Mouse (Mus musculus): ENCODE measurements around the gene Ebp. TPM values are rescaled to one million over a fixed set of nuclear protein-coding genes. Genes with fewer than 3 reads are reported as not detected.

The Ebp gene
- polyA plus RNA-seq (2015; fragmentation: Nextera tagmentation; extraction: Ambion mirVana): 53.3 and 67.0 TPM in 2 replicates

- no peaks in the 10 kb centered on the region for H3K9me3 ChIP-seq (replicated peaks; ENCODE audit: control insufficient read depth, low read length)
- H3K27ac ChIP-seq (ENCODE audit: low read length): no peak within 1 kb of the TSS
- H3K4me2 ChIP-seq (ENCODE audit: low read depth, low read length): peak within 1 kb of the TSS; percentile 64
- H3K4me1 ChIP-seq (ENCODE audit: control insufficient read depth, insufficient read depth, low read length): no peaks in the 10 kb centered on the region
- no peaks in the 10 kb centered on the region for H3K27me3 ChIP-seq (ENCODE audit: control insufficient read depth, insufficient read depth, low read length)
- WGBS: 19% methylated on average over 10 of the region's 10 CpGs
- H3K36me3 ChIP-seq (ENCODE audit: control insufficient read depth, insufficient read depth, low read length): no peaks in the 10 kb centered on the region
- H3K9ac ChIP-seq (ENCODE audit: low read length): peak within 1 kb of the TSS; percentile 74
- H3K4me3 ChIP-seq (replicated peaks; ENCODE audit: low read length): peak within 1 kb of the TSS; percentile 63
- ATAC-seq (ENCODE audit: insufficient read depth, low FRiP score): no peak
These were observed at the start of gene Ebp for GRCm38 (mm10) chrX:8193419-8193723. Gene Ebp (minus strand): TSS chrX:8193512.

DNA sequence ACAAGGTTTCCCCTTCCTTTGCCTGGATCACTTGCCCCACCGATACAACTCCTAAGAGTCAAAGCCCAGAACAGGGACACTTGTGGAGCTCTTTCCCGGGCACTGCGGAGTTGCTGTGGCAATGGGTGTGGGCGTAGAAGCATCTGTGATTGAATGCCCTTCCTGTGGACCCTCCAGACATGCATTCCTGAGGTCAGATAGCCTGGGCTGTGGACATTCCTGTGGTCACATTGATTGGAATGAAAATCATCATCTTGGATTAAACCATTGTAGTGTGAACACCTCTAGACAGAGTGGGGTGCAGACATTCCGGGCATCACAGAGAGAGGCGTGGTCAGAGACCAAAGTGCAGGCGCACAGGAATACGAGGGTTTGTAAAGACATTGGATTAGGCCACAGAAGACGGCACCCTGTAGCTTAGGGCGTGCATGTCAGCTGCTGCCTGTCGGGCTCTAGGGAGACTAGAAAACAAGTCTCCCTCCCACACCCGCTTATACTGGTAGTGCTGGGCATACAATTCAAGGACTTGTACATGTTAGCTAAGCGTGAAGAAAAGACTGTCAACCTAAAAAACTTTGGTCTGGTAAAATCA, 45.6 kb upstream of the Ebp start:
- Histone ChIP-seq H3K4me2 (ENCODE audit: low read depth, low read length) (no peak overlapping the region), H3K36me3 (ENCODE audit: control insufficient read depth, insufficient read depth, low read length) (no peaks in the 10 kb centered on the region), H3K27me3 (ENCODE audit: control insufficient read depth, insufficient read depth, low read length) (no peaks in the 10 kb centered on the region), H3K4me1 (ENCODE audit: control insufficient read depth, insufficient read depth, low read length) (no peaks in the 10 kb centered on the region), H3K9me3 (replicated peaks; ENCODE audit: control insufficient read depth, low read length) (no peaks in the 10 kb centered on the region), H3K4me3 (replicated peaks; ENCODE audit: low read length) (no peak overlapping the region), H3K27ac (ENCODE audit: low read length) (no peak overlapping the region), H3K9ac (ENCODE audit: low read length) (no peak overlapping the region)
- 68% methylated on average over 13 of the region's 13 CpGs for WGBS
- ATAC-seq (ENCODE audit: insufficient read depth, low FRiP score): no peak

DNA sequence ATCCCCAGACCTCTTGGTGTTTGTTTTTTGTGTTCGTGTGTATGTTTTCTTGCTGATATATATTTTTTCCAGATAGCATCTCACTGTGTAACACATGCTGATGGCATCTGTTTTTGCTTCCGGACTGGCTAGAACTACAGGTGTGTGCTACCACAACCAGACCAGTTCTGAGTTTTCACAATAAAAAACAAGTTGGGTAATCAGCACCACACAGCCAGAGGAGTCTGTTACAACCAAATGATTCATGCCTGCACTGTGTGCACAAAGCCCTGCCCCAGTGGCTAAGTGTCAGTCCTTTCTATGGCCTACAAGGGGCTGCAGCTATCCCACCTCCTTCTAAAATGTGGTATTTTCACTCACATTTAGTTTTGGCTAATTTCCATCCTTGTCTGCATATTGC, 43.4 kb upstream of the Ebp start:
- ATAC-seq (ENCODE audit: insufficient read depth, low FRiP score): no peak
- no peak overlapping the region for H3K27ac ChIP-seq (ENCODE audit: low read length)
- H3K4me3 ChIP-seq (replicated peaks; ENCODE audit: low read length): no peak overlapping the region
- no peaks in the 10 kb centered on the region for H3K4me1 ChIP-seq (ENCODE audit: control insufficient read depth, insufficient read depth, low read length)
- H3K36me3 ChIP-seq (ENCODE audit: control insufficient read depth, insufficient read depth, low read length): no peaks in the 10 kb centered on the region
- no peak overlapping the region for H3K9ac ChIP-seq (ENCODE audit: low read length)
- no peaks in the 10 kb centered on the region for H3K9me3 ChIP-seq (replicated peaks; ENCODE audit: control insufficient read depth, low read length)
- H3K27me3 ChIP-seq (ENCODE audit: control insufficient read depth, insufficient read depth, low read length): no peaks in the 10 kb centered on the region
- H3K4me2 ChIP-seq (ENCODE audit: low read depth, low read length): no peak overlapping the region
- 68% methylated on average over 2 of the region's 2 CpGs for WGBS

DNA sequence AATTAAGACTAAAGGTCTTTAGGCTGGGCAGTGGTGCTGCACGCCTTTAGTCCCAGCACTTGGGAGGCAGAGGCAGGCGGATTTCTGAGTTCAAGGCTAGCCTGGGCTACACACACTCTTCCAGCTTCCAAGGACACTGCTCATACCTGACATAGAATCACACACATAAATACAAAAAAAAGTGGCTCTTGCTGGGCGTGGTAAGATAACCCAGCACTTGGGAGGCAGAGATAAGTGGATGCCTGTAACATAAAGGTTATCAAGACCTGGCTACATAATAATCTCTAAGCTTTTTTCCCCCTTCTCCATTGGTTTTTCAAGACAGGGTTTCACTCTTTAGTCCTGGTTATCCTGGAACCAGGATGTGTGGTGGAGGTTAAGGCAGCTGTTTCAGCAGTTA, 40.3 kb upstream of the Ebp start:
- ATAC-seq (ENCODE audit: insufficient read depth, low FRiP score): no peak
- Histone ChIP-seq H3K4me1 (ENCODE audit: control insufficient read depth, insufficient read depth, low read length) (no peaks in the 10 kb centered on the region), H3K27ac (ENCODE audit: low read length) (no peak overlapping the region), H3K27me3 (ENCODE audit: control insufficient read depth, insufficient read depth, low read length) (no peaks in the 10 kb centered on the region), H3K4me2 (ENCODE audit: low read depth, low read length) (no peak overlapping the region), H3K4me3 (replicated peaks; ENCODE audit: low read length) (no peak overlapping the region), H3K9ac (ENCODE audit: low read length) (no peak overlapping the region), H3K36me3 (ENCODE audit: control insufficient read depth, insufficient read depth, low read length) (no peaks in the 10 kb centered on the region), H3K9me3 (replicated peaks; ENCODE audit: control insufficient read depth, low read length) (no peaks in the 10 kb centered on the region)
- 86% methylated on average over 3 of the region's 3 CpGs for WGBS

GRCm38 (mm10) chrX:8230272-8230671, 37.0 kb upstream of the Ebp start:
- no peak overlapping the region for H3K27ac ChIP-seq (ENCODE audit: low read length)
- no peaks in the 10 kb centered on the region for H3K4me1 ChIP-seq (ENCODE audit: control insufficient read depth, insufficient read depth, low read length)
- no peak for ATAC-seq (ENCODE audit: insufficient read depth, low FRiP score)
- H3K9ac ChIP-seq (ENCODE audit: low read length): no peak overlapping the region
- H3K4me2 ChIP-seq (ENCODE audit: low read depth, low read length): no peak overlapping the region
- no peaks in the 10 kb centered on the region for H3K36me3 ChIP-seq (ENCODE audit: control insufficient read depth, insufficient read depth, low read length)
- H3K4me3 ChIP-seq (replicated peaks; ENCODE audit: low read length): no peak overlapping the region
- H3K27me3 ChIP-seq (ENCODE audit: control insufficient read depth, insufficient read depth, low read length): no peaks in the 10 kb centered on the region
- H3K9me3 ChIP-seq (replicated peaks; ENCODE audit: control insufficient read depth, low read length): no peaks in the 10 kb centered on the region
- 80% methylated on average over 4 of the region's 4 CpGs for WGBS

DNA sequence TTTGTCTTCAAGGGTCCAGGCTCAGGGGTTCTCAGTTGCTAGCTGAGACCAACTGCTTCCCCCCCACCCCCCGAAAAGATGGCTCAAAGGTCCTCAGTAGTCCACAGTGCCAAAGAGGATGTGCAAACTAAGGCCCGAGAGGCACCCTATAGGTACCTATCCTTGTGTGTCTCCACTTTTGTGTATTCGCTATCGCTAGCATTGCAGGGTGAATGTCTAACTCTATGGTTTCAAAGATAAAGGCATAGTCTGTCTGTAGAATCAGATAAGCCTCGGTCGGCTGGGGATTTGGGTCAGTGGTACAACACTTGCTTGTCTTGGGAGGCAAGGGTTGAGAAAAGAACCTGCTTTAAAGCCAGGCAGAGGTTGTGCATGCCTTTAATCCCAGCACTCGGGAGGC, 30.2 kb upstream of the Ebp start:
- no peaks in the 10 kb centered on the region for H3K36me3 ChIP-seq (ENCODE audit: control insufficient read depth, insufficient read depth, low read length)
- H3K4me2 ChIP-seq (ENCODE audit: low read depth, low read length): no peak overlapping the region
- no peak for ATAC-seq (ENCODE audit: insufficient read depth, low FRiP score)
- no peak overlapping the region for H3K9ac ChIP-seq (ENCODE audit: low read length)
- no peaks in the 10 kb centered on the region for H3K9me3 ChIP-seq (replicated peaks; ENCODE audit: control insufficient read depth, low read length)
- WGBS: 85% methylated on average over 7 of the region's 7 CpGs
- H3K4me3 ChIP-seq (replicated peaks; ENCODE audit: low read length): no peak overlapping the region
- no peaks in the 10 kb centered on the region for H3K4me1 ChIP-seq (ENCODE audit: control insufficient read depth, insufficient read depth, low read length)
- no peak overlapping the region for H3K27ac ChIP-seq (ENCODE audit: low read length)
- no peaks in the 10 kb centered on the region for H3K27me3 ChIP-seq (ENCODE audit: control insufficient read depth, insufficient read depth, low read length)

DNA sequence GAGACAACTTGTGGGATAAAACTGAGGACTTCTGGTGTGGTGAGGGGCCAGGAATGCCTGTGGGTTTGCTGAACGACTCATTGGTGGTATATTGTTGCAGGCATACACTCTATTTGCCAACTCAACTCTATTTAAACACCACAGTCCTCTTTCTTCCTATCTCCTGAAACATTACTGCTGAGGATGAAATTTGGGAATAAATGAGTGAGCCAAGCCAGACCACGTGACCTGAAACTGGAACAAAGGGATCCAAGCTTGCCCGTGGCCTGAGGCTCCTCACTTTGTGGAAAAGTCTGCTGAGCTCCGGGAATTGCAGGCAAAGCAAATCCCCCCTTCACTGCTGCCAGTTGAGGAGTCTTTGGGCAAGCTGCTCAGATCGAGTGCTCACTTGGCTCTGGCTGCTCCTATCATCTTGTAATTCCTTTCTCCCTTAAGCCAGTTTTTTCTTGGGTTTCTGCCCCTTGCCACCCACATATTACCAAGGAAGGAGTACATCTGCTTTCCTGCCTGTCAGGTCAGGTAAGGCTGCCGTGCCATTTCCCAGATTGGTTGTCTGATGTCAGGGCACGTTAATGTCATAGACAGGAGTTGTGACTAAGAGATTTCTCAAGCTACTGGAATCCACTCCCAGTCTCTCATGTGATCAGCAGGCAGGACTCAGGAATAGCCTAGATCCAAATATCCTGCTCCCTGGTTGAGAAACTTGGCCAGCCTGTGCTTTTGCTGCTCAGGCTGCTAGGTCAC, 29.5 kb upstream of the Ebp start:
- no peak overlapping the region for H3K9ac ChIP-seq (ENCODE audit: low read length)
- no peak overlapping the region for H3K4me2 ChIP-seq (ENCODE audit: low read depth, low read length)
- no peaks in the 10 kb centered on the region for H3K36me3 ChIP-seq (ENCODE audit: control insufficient read depth, insufficient read depth, low read length)
- H3K9me3 ChIP-seq (replicated peaks; ENCODE audit: control insufficient read depth, low read length): no peaks in the 10 kb centered on the region
- H3K27ac ChIP-seq (ENCODE audit: low read length): no peak overlapping the region
- WGBS: 52% methylated on average over 7 of the region's 7 CpGs
- ATAC-seq (ENCODE audit: insufficient read depth, low FRiP score): no peak
- no peak overlapping the region for H3K4me3 ChIP-seq (replicated peaks; ENCODE audit: low read length)
- no peaks in the 10 kb centered on the region for H3K4me1 ChIP-seq (ENCODE audit: control insufficient read depth, insufficient read depth, low read length)
- H3K27me3 ChIP-seq (ENCODE audit: control insufficient read depth, insufficient read depth, low read length): no peaks in the 10 kb centered on the region

GRCm38 (mm10) chrX:8222296-8222677, 29.0 kb upstream of the Ebp start:
- Histone ChIP-seq H3K36me3 (ENCODE audit: control insufficient read depth, insufficient read depth, low read length) (no peaks in the 10 kb centered on the region), H3K27ac (ENCODE audit: low read length) (no peak overlapping the region), H3K4me1 (ENCODE audit: control insufficient read depth, insufficient read depth, low read length) (no peaks in the 10 kb centered on the region), H3K4me3 (replicated peaks; ENCODE audit: low read length) (no peak overlapping the region), H3K4me2 (ENCODE audit: low read depth, low read length) (no peak overlapping the region), H3K9ac (ENCODE audit: low read length) (no peak overlapping the region), H3K9me3 (replicated peaks; ENCODE audit: control insufficient read depth, low read length) (no peaks in the 10 kb centered on the region), H3K27me3 (ENCODE audit: control insufficient read depth, insufficient read depth, low read length) (no peaks in the 10 kb centered on the region)
- 68% methylated on average over 3 of the region's 3 CpGs for WGBS
- no peak for ATAC-seq (ENCODE audit: insufficient read depth, low FRiP score)

DNA sequence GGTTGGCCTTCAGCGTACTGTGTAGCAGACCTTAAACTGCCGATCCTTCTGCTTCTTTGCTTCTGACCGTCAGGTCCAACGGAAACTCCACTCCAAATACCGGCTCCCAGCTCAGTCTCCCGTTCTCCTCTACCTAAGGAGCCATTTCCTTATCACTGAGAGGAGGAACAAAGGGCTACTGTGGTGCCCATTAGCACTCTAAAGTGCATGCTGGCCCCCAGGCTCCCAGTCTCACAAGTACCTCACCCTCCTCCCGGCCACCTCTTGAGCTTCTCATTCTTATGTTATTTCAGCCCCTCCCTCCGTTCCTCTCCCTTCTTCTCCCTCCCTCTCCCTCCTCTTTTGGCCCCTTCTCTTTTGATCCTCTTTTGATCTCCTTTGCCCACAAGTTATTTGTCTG, 26.3 kb upstream of the Ebp start:
- no peak overlapping the region for H3K4me3 ChIP-seq (replicated peaks; ENCODE audit: low read length)
- no peak overlapping the region for H3K9ac ChIP-seq (ENCODE audit: low read length)
- WGBS: 24% methylated on average over 8 of the region's 8 CpGs
- no peak for ATAC-seq (ENCODE audit: insufficient read depth, low FRiP score)
- no peaks in the 10 kb centered on the region for H3K36me3 ChIP-seq (ENCODE audit: control insufficient read depth, insufficient read depth, low read length)
- H3K27ac ChIP-seq (ENCODE audit: low read length): no peak overlapping the region
- no peaks in the 10 kb centered on the region for H3K4me1 ChIP-seq (ENCODE audit: control insufficient read depth, insufficient read depth, low read length)
- H3K27me3 ChIP-seq (ENCODE audit: control insufficient read depth, insufficient read depth, low read length): no peaks in the 10 kb centered on the region
- no peak overlapping the region for H3K4me2 ChIP-seq (ENCODE audit: low read depth, low read length)
- H3K9me3 ChIP-seq (replicated peaks; ENCODE audit: control insufficient read depth, low read length): no peaks in the 10 kb centered on the region

All from stomach, embryonic 16.5 days (tissue).